Mouse (Mus musculus) brain, embryonic 14.5 days (tissue): Measurements from ENCODE around the gene Fiz1.

Experiments
- CTCF ChIP-seq: fragments of 200-500 bp; IDR thresholded peaks from 2 replicates; pipeline ENCODE4 v1.5.1; 2012; ENCODE audit warnings: inconsistent platforms, mild to moderate bottlenecking, moderate library complexity, borderline replicate concordance; ENCODE audit not compliant: insufficient read depth, insufficient read length; ENCODE audit errors: extremely low read depth
- POLR2A ChIP-seq: fragments of 200-500 bp; IDR thresholded peaks from 2 replicates; pipeline ENCODE4 v1.6.1; 2012; ENCODE audit warnings: mild to moderate bottlenecking, inconsistent platforms, borderline replicate concordance; ENCODE audit not compliant: poor library complexity, insufficient read depth, insufficient read length, severe bottlenecking; ENCODE audit errors: extremely low read depth

DNA sequence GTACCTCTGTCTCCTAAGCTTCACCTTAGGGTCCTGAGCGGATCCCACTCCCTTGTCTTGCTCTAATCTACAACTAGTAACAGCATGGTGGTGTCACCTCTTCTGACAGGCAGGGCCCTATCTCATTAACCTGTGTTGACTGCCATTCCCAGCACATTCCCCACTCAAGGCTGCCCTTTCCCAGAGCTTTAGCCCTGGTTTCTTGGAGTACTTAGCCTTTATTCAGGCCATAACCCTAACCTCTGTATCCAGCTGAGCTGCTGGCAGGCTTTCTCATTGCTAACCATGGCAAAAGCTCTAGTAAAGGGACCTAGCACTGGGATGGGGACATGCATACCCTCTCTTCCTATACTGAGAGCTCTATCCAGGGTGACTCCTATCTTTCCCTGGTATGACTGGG, 44.1 kb upstream of the Fiz1 start:
- TF ChIP-seq CTCF (no peak), POLR2A (no peak)
